Mouse (Mus musculus): Measurements from ENCODE around the gene Ell. TPM values are rescaled to one million over a fixed set of nuclear protein-coding genes. Genes with fewer than 3 reads are reported as not detected.

Gene Ell
- total RNA-seq, 2 experiments from 2014 or later = 31.0 to 32.4 TPM

GRCm38 (mm10) chr8:70635527-70635926 is 96.3 kb downstream of the Ell start:
- DNase-seq (ENCODE audit: low spot score in 2 of 2) = no peak

GRCm38 (mm10) chr8:70636838-70637237 is 97.6 kb downstream of the Ell start:
- DNase-seq (ENCODE audit: low spot score in 2 of 2) = no peak

- no peak for DNase-seq (ENCODE audit: low spot score in 2 of 2)
Measured at GRCm38 (mm10) chr8:70638752-70639151, 99.5 kb downstream of the Ell start.

Other genes with a start within 250 kb of the Ell start
- gene Ddx49, start 237.0 kb upstream of the Ell start, total RNA-seq (2021) = 10 to 100 TPM; 83.3 to 86.8 TPM
- 100 to 1,000 TPM; 188 to 192 TPM for gene Cope, start 236.9 kb upstream of the Ell start, total RNA-seq (2021)
- 1 to 10 TPM; 6.8 to 7.2 TPM for gene Cers1, start 223.7 kb upstream of the Ell start, total RNA-seq (2021)
- 1 to 10 TPM in 1 of 2 experiments, under 1 TPM in 1; 0.34 to 1.3 TPM for gene Gdf1, start 209.6 kb upstream of the Ell start, total RNA-seq (2021)
- 10 to 100 TPM; 52.5 to 56.1 TPM for gene Upf1, start 186.2 kb upstream of the Ell start, total RNA-seq (2021)
- 1 to 10 TPM in 1 of 2 experiments, under 1 TPM in 1; 0.28 to 1.0 TPM for gene Comp, start 165.9 kb upstream of the Ell start, total RNA-seq (2021)
- 10 to 100 TPM; 33.2 to 34.5 TPM for gene Crtc1, start 99.9 kb upstream of the Ell start, total RNA-seq (2021)
- gene Klhl26, start 62.5 kb upstream of the Ell start, total RNA-seq (2021) = 10 to 100 TPM; 18.7 to 20.4 TPM
- gene Tmem59l, start 52.1 kb upstream of the Ell start, total RNA-seq (2021) = 1 to 10 TPM; 3.6 to 5.0 TPM
- under 1 TPM in 1 of 2 experiments, not detected in 1; 0.45 TPM for gene Crlf1, start 46.3 kb upstream of the Ell start, total RNA-seq (2021)
- gene Rex1bd, start 32.7 kb upstream of the Ell start, total RNA-seq (2021) = 100 to 1,000 TPM; 105 to 109 TPM
- 1,000 to 10,000 TPM; 1,529 to 1,618 TPM for gene Uba52, start 28.7 kb upstream of the Ell start, total RNA-seq (2021)
- gene Fkbp8, start 11.7 kb upstream of the Ell start, total RNA-seq (2021) = 100 to 1,000 TPM; 315 to 322 TPM
- gene Kxd1, start 11.5 kb upstream of the Ell start, total RNA-seq (2021) = 10 to 100 TPM; 80.4 to 80.5 TPM
- gene Isyna1, start 54.9 kb downstream of the Ell start, total RNA-seq (2021) = 10 to 100 TPM; 82.6 to 88.9 TPM
- 100 to 1,000 TPM; 137 to 154 TPM for gene Ssbp4, start 69.4 kb downstream of the Ell start, total RNA-seq (2021)
- gene Lrrc25, start 76.7 kb downstream of the Ell start, total RNA-seq (2021) = 1 to 10 TPM; 2.9 to 3.8 TPM
- gene Gdf15, start 93.0 kb downstream of the Ell start, total RNA-seq (2021) = 1 to 10 TPM in 1 of 2 experiments, under 1 TPM in 1; 0.59 to 1.8 TPM
- 10 to 100 TPM; 62.1 to 76.0 TPM for gene Pgpep1, start 120.9 kb downstream of the Ell start, total RNA-seq (2021)
- 10 to 100 TPM; 96.6 to 99.0 TPM for gene Lsm4, start 133.8 kb downstream of the Ell start, total RNA-seq (2021)
- gene Jund, start 159.5 kb downstream of the Ell start, total RNA-seq (2021) = 100 to 1,000 TPM; 185 to 195 TPM
- under 1 TPM; 0.14 to 0.25 TPM for gene Iqcn, start 164.0 kb downstream of the Ell start, total RNA-seq (2021)
- gene Gm3336, start 179.1 kb downstream of the Ell start, total RNA-seq (2021) = not detected
- gene Pde4c, start 184.3 kb downstream of the Ell start, total RNA-seq (2021) = 1 to 10 TPM; 2.2 to 5.6 TPM
- gene Rab3a, start 215.2 kb downstream of the Ell start, total RNA-seq (2021) = 10 to 100 TPM; 58.9 to 59.7 TPM
- 100 to 1,000 TPM in 1 of 2 experiments, 10 to 100 TPM in 1; 93.1 to 109 TPM for gene Mpv17l2, start 221.5 kb downstream of the Ell start, total RNA-seq (2021)
- gene Pik3r2, start 237.3 kb downstream of the Ell start, total RNA-seq (2021) = 10 to 100 TPM; 72.0 to 78.8 TPM